Mouse (Mus musculus): ENCODE data around the gene Micu1. TPM values are rescaled to one million over a fixed set of nuclear protein-coding genes. Genes with fewer than 3 reads are reported as not detected.
"Not testable (repeated sequence)": the region's sequence is repeated elsewhere in the genome, so short reads cannot be mapped to it uniquely, and the experiment has no call there.

Micu1 gene
- polyA plus RNA-seq, 1 experiment = 76.8 TPM

- peak; percentile 86 for DNase-seq
- TF ChIP-seq POLR2A (IDR thresholded peaks at IDR 0.05; ENCODE audit: borderline replicate concordance, extremely low read depth, low read depth, low read length) (no peak), CTCF (IDR thresholded peaks at IDR 0.05; ENCODE audit: insufficient read depth, low read length) (peak; percentile 98)
- WGBS = 35% methylated on average over 13 of the region's 13 CpGs
- H3K4me3 ChIP-seq (replicated peaks; ENCODE audit: extremely low read depth, low read depth, low read length) = no peak overlapping the region
- H3K4me1 ChIP-seq (ENCODE audit: control insufficient read depth, insufficient read depth, low read length) = peaks cover 2% of the 10 kb centered on the region; the same call in 1 of the 2 replicates
Measured at GRCm38 (mm10) chr10:59864884-59865726, 162.8 kb downstream of the Micu1 start.

DNA sequence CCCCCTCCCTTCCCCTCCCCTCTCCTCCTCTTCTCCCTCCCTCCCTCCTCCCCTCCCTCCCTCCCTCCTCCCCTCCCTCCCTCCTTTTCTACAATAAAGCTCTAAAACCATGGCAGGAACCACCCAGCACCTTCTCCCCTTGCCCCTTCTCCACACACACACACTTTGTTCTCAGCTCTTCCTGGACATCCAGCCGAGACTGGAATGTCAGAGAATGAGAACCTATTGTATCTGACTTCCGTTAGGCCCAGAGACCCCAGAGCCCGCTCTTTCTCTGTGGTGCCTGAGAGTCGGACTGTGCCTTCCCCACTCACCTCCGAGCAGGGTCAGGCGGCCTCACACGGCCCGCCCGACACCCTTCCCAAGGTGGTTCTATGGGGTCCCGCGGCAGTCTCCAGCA lies 166.0 kb downstream of the Micu1 start:
- 62% methylated on average over 11 of the region's 11 CpGs for WGBS
- no peak overlapping the region for H3K4me3 ChIP-seq (replicated peaks; ENCODE audit: extremely low read depth, low read depth, low read length)

GRCm38 (mm10) chr10:59870038-59870437 lies 167.8 kb downstream of the Micu1 start:
- TF ChIP-seq POLR2A (IDR thresholded peaks at IDR 0.05; ENCODE audit: borderline replicate concordance, extremely low read depth, low read depth, low read length) = no peak
- no peak for TF ChIP-seq CTCF (IDR thresholded peaks at IDR 0.05; ENCODE audit: insufficient read depth, low read length)
- H3K4me3 ChIP-seq (replicated peaks; ENCODE audit: extremely low read depth, low read depth, low read length) = no peak overlapping the region
- 93% methylated on average over 6 of the region's 6 CpGs for WGBS
- no peaks in the 10 kb centered on the region for H3K4me1 ChIP-seq (ENCODE audit: control insufficient read depth, insufficient read depth, low read length)
- no peak for DNase-seq

More for the DNA sequence above, 166.0 kb downstream of the Micu1 start:
- DNase-seq = no peak
- peaks cover 2% of the 10 kb centered on the region; the same call in 1 of the 2 replicates for H3K4me1 ChIP-seq (ENCODE audit: control insufficient read depth, insufficient read depth, low read length)
- TF ChIP-seq POLR2A (IDR thresholded peaks at IDR 0.05; ENCODE audit: borderline replicate concordance, extremely low read depth, low read depth, low read length) (no peak), CTCF (IDR thresholded peaks at IDR 0.05; ENCODE audit: insufficient read depth, low read length) (no peak)

DNA sequence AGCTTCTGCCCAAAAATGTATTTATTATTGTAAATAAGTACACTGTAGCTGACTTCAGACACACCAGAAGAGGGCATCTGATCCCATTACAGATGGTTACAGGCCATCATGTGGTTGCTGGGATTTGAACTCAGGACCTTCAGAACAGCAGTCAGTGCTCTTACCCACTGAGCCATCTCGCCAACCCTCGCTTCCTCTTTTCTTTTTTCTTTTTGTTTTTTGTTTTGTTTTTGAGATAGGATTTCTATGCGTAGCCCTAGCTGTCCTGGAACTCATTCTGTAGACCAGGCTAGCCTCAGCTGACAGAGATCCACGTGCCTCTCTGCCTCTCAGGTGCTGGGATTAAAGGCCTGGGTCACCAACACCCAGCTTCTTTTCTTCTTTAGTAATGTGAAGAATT lies 170.4 kb downstream of the Micu1 start:
- H3K4me1 ChIP-seq (ENCODE audit: control insufficient read depth, insufficient read depth, low read length); DNase-seq; H3K4me3 ChIP-seq (replicated peaks; ENCODE audit: extremely low read depth, low read depth, low read length): not testable (repeated sequence)
- 90% methylated on average over 4 of the region's 4 CpGs for WGBS

- TF ChIP-seq CTCF (IDR thresholded peaks at IDR 0.05; ENCODE audit: insufficient read depth, low read length) = no peak
- Histone ChIP-seq H3K4me1 (ENCODE audit: control insufficient read depth, insufficient read depth, low read length) (no peaks in the 10 kb centered on the region), H3K4me3 (replicated peaks; ENCODE audit: extremely low read depth, low read depth, low read length) (no peak overlapping the region)
- WGBS = 89% methylated on average over 5 of the region's 5 CpGs
- no peak for DNase-seq
Measured at GRCm38 (mm10) chr10:59873206-59873605, 170.9 kb downstream of the Micu1 start.

GRCm38 (mm10) chr10:59873613-59874012 lies 171.3 kb downstream of the Micu1 start:
- 76% methylated on average over 5 of the region's 5 CpGs for WGBS
- DNase-seq = no peak
- TF ChIP-seq POLR2A (IDR thresholded peaks at IDR 0.05; ENCODE audit: borderline replicate concordance, extremely low read depth, low read depth, low read length) (no peak), CTCF (IDR thresholded peaks at IDR 0.05; ENCODE audit: insufficient read depth, low read length) (no peak)
- H3K4me1 ChIP-seq (ENCODE audit: control insufficient read depth, insufficient read depth, low read length) = no peaks in the 10 kb centered on the region
- H3K4me3 ChIP-seq (replicated peaks; ENCODE audit: extremely low read depth, low read depth, low read length) = no peak overlapping the region

DNA sequence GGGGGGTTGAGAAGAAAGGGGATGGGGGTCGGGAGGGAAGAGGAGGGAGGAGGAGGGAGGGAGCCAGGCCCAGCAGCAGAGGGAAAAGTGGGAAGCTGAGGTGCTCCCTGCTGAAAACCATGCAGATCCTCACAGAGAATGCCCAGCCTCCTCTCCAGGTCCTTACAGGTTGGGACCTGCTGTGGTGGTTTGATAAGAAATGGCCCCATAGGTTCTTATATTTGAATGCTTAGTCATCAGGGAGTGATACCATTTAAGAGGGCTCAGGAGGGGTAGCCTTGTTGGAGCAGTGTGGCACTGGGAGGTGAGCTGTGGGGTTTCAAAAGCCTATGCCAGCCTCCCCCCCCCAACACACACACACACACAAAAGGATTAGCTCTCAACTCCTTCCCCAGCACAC lies 173.1 kb downstream of the Micu1 start:
- 20% methylated on average over 1 of the region's 1 CpGs for WGBS
- no peak for TF ChIP-seq POLR2A (IDR thresholded peaks at IDR 0.05; ENCODE audit: borderline replicate concordance, extremely low read depth, low read depth, low read length)
- TF ChIP-seq CTCF (IDR thresholded peaks at IDR 0.05; ENCODE audit: insufficient read depth, low read length) = no peak
- no peaks in the 10 kb centered on the region for H3K4me1 ChIP-seq (ENCODE audit: control insufficient read depth, insufficient read depth, low read length)

GRCm38 (mm10) chr10:59876698-59877097 lies 174.4 kb downstream of the Micu1 start:
- not testable (repeated sequence) for H3K4me1 ChIP-seq (ENCODE audit: control insufficient read depth, insufficient read depth, low read length); H3K4me3 ChIP-seq (replicated peaks; ENCODE audit: extremely low read depth, low read depth, low read length); DNase-seq
- WGBS = 92% methylated on average over 4 of the region's 4 CpGs

More for the DNA sequence above, 173.1 kb downstream of the Micu1 start:
- DNase-seq = no peak
- no peak overlapping the region for H3K4me3 ChIP-seq (replicated peaks; ENCODE audit: extremely low read depth, low read depth, low read length)

- H3K4me1 ChIP-seq (ENCODE audit: control insufficient read depth, insufficient read depth, low read length) = no peaks in the 10 kb centered on the region
- TF ChIP-seq POLR2A (IDR thresholded peaks at IDR 0.05; ENCODE audit: borderline replicate concordance, extremely low read depth, low read depth, low read length) (no peak), CTCF (IDR thresholded peaks at IDR 0.05; ENCODE audit: insufficient read depth, low read length) (no peak)
- H3K4me3 ChIP-seq (replicated peaks; ENCODE audit: extremely low read depth, low read depth, low read length) = no peak overlapping the region
- WGBS = 55% methylated on average over 15 of the region's 15 CpGs
- DNase-seq = no peak
Measured at GRCm38 (mm10) chr10:59877421-59878117, 175.3 kb downstream of the Micu1 start.

GRCm38 (mm10) chr10:59878823-59879222 lies 176.5 kb downstream of the Micu1 start:
- peak overlapping the region; percentile 98 for H3K4me3 ChIP-seq (replicated peaks; ENCODE audit: extremely low read depth, low read depth, low read length)
- 10% methylated on average over 5 of the region's 5 CpGs for WGBS
- no peaks in the 10 kb centered on the region for H3K4me1 ChIP-seq (ENCODE audit: control insufficient read depth, insufficient read depth, low read length)
- no peak for DNase-seq
- TF ChIP-seq CTCF (IDR thresholded peaks at IDR 0.05; ENCODE audit: insufficient read depth, low read length) = no peak
- no peak for TF ChIP-seq POLR2A (IDR thresholded peaks at IDR 0.05; ENCODE audit: borderline replicate concordance, extremely low read depth, low read depth, low read length)
